Mouse (Mus musculus) olfactory bulb, adult 2 months (tissue): ENCODE data around the gene Mfap1a.

Experiments used
- CTCF ChIP-seq: fragments of 200-500 bp; IDR thresholded peaks from 2 replicates; pipeline ENCODE4 v1.5.1; 2012; ENCODE audit warnings: low read depth, mild to moderate bottlenecking, low read length, moderate library complexity; ENCODE audit not compliant: insufficient read depth
- POLR2A ChIP-seq: fragments of 200-500 bp; IDR thresholded peaks from 2 replicates; pipeline ENCODE4 v1.6.1; 2012; ENCODE audit warnings: mild to moderate bottlenecking, low read depth, low read length, moderate library complexity; ENCODE audit not compliant: insufficient read depth

DNA sequence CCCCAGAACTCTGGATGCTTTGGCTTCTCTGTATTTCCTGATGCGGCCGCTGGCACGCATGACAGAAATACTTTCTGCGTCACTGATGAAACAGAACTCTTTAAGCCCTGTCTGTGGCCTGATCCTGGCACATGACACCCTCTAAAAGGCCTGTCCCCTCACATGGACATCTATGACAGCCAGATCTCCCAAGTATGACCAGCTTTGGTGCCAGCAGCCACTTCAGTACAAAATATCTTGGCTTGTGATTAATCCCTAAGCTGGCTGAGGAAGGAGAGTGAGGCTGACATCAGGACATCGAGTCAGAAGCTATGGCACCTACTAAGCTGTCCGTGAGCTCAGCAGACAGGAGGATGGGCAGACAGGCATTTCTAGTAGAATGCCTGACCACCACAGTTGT, 43.2 kb upstream of the Mfap1a start:
- TF ChIP-seq CTCF (no peak), POLR2A (no peak)
